ENCODE assay signal across 35 mouse cellular contexts in genomic region chr11:115106638-115107037, GRCm38 (mm10). TPM values are rescaled to one million over a fixed set of nuclear protein-coding genes. Genes with fewer than 3 reads are reported as not detected.
"Had no signal": no experiment of that assay in that cellular context is flagged by ENCODE, and none has a peak within 500 bp of the region (broad histone marks: within the 10 kb centered on the region; RNA-seq: fewer than 3 reads in every experiment).

No protein-coding gene starts in this region.

- H3K9me3 ChIP-seq: hindbrain, embryonic 10.5 days; hindbrain, embryonic 12.5 days; intestine, embryonic 15.5 days; limb, embryonic 15.5 days; liver, embryonic 12.5 days had no signal

- H3K27ac ChIP-seq: heart, adult 2 months; hindbrain, embryonic 10.5 days; hindbrain, embryonic 12.5 days; hindbrain, embryonic 14.5 days; intestine, embryonic 15.5 days; limb, embryonic 13.5 days; limb, embryonic 15.5 days; liver, embryonic 12.5 days had no signal

- H3K36me3 ChIP-seq: heart, embryonic 12.5 days; hindbrain, embryonic 10.5 days; hindbrain, embryonic 12.5 days; intestine, embryonic 15.5 days; limb, embryonic 13.5 days; limb, embryonic 15.5 days; liver, embryonic 12.5 days had no signal

- H3K9ac ChIP-seq: heart, embryonic 12.5 days; hindbrain, embryonic 12.5 days; hindbrain, embryonic 14.5 days; intestine, embryonic 15.5 days; limb, embryonic 13.5 days; limb, embryonic 15.5 days; liver, embryonic 12.5 days had no signal

- DNase-seq: gastrocnemius, postnatal 14 days; gastrocnemius, postnatal 36 days; heart, adult 11 months; heart, adult 2 months; heart, postnatal 10 days; heart, postnatal 4 days; kidney, adult 18-20 months; kidney, adult 8-10 months; kidney, postnatal 10 days; kidney, postnatal 25 days; kidney, postnatal 4 days; layer of hippocampus, adult 9-11 months; layer of hippocampus, postnatal 36 days; left cerebral cortex, postnatal 4 days had no signal

- H3K4me1 ChIP-seq: liver, embryonic 12.5 days had no signal

- H3K4me2 ChIP-seq: heart, embryonic 12.5 days; hindbrain, embryonic 12.5 days; hindbrain, embryonic 14.5 days; intestine, embryonic 15.5 days; limb, embryonic 13.5 days; limb, embryonic 15.5 days; liver, embryonic 12.5 days had no signal

- ATAC-seq: hindbrain, embryonic 16.5 days; inflammation-experienced regulatory T-cells, adult 6 months; intestine, embryonic 15.5 days; intestine, postnatal 0 days; liver, embryonic 12.5 days had no signal

- H3K4me3 ChIP-seq: heart, adult 2 months; heart, embryonic 12.5 days; hindbrain, embryonic 10.5 days; hindbrain, embryonic 12.5 days; intestine, embryonic 15.5 days; limb, embryonic 13.5 days; limb, embryonic 15.5 days; liver, embryonic 12.5 days had no signal

- H3K27me3 ChIP-seq: heart, embryonic 12.5 days; intestine, embryonic 15.5 days; limb, embryonic 13.5 days; limb, embryonic 15.5 days; liver, embryonic 12.5 days had no signal

RNA-seq across cellular contexts. Expression of gene Cd300lf, which starts 27.2 kb away (rescaled TPM):
- total RNA-seq: gastrocnemius, adult 18-20 months; gastrocnemius, postnatal 14 days; gastrocnemius, postnatal 36 days had no signal
- polyA plus RNA-seq: hindbrain, embryonic 10.5 days; hindbrain, embryonic 14.5 days had no signal

RNA-seq across cellular contexts. Expression of gene Cd300e, which starts 44.7 kb away (rescaled TPM):
- total RNA-seq: gastrocnemius, adult 18-20 months; gastrocnemius, postnatal 14 days; gastrocnemius, postnatal 36 days; layer of hippocampus, postnatal 14 days; layer of hippocampus, postnatal 36 days; left cerebral cortex, adult 18-20 months; left cerebral cortex, postnatal 10 days; left cerebral cortex, postnatal 25 days; left cerebral cortex, postnatal 4 days had no signal
- polyA plus RNA-seq: heart, embryonic 12.5 days; heart, embryonic 14.5 days; heart, embryonic 16.5 days; hindbrain, embryonic 10.5 days; hindbrain, embryonic 12.5 days; hindbrain, embryonic 14.5 days; kidney, embryonic 14.5 days; kidney, embryonic 16.5 days; limb, embryonic 11.5 days had no signal

RNA-seq across cellular contexts. Expression of gene Cd300ld3, which starts 58.4 kb away (rescaled TPM):
- total RNA-seq: layer of hippocampus, postnatal 14 days; layer of hippocampus, postnatal 36 days; left cerebral cortex, postnatal 10 days had no signal
- polyA plus RNA-seq: heart, embryonic 12.5 days; heart, embryonic 14.5 days; heart, embryonic 16.5 days; hindbrain, embryonic 10.5 days; hindbrain, embryonic 12.5 days; hindbrain, embryonic 14.5 days; hindbrain, embryonic 16.5 days; inflammation-experienced regulatory T-cells, adult 6 months; intestine, embryonic 15.5 days; intestine, postnatal 0 days; kidney, embryonic 14.5 days; kidney, embryonic 16.5 days; limb, embryonic 11.5 days; limb, embryonic 13.5 days; limb, embryonic 15.5 days had no signal
